Mouse (Mus musculus): ENCODE data around the gene 1700086D15Rik. TPM values are rescaled to one million over a fixed set of nuclear protein-coding genes. Genes with fewer than 3 reads are reported as not detected.

Gene 1700086D15Rik
- polyA plus RNA-seq (2012; ENCODE audit: insufficient read depth, low replicate concordance) = not detected in 2 replicates

DNA sequence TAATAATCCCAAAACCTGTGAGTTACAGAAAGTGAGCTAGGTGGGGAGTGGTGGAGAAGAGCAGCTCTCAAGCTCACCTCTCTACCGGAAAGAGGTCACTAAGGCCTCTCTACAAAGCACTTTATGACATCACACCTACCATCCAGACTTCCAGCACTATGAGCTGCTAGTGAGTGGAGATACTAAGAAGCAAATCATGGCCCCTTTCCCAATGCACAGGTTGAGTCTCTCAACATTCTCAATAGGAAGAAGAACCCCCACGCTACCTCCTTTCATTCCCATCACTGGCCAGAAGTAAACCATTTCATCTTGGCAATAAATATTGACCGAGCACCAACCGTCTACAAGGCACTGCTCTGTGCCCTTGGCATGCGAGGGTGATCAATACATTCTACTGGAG is at the start of gene 1700086D15Rik:
Gene 1700086D15Rik, minus strand, starts transcription at position 101 of the 400 bp plus-strand sequence.
- H3K27me3 ChIP-seq (replicated peaks) = peaks cover 26% of the 10 kb centered on the region
- H3K4me3 ChIP-seq (replicated peaks) = no peak within 1 kb of the TSS
- TF ChIP-seq FLI1 (IDR thresholded peaks at IDR 0.05; ENCODE audit: low read length) (no peak), GATA1 (IDR thresholded peaks at IDR 0.05; ENCODE audit: borderline replicate concordance, low read length) (no peak)
- H3K4me1 ChIP-seq = peaks cover 11% of the 10 kb centered on the region
- H3K36me3 ChIP-seq (replicated peaks; ENCODE audit: low read length) = no peaks in the 10 kb centered on the region
- peaks cover 21% of the 10 kb centered on the region for H3K9me3 ChIP-seq

DNA sequence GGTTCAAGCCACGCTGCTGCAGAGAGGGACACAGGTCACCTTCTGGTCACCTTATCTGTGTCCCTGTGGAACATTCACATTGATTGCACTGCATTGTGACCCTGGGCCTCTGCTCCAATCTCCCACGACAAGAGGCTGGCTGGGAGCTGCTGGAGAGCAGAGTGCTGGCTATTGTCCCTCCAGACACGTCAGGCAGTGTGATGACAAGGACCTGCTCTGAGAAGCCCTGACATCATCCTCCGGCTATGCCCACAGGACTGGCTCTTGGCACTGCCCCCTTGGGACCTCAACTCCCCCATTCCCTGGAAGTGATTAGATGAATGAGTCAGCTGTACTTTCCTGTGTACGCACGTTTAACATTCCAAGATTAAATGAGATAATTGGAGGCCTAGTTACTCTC is 49.8 kb upstream of the 1700086D15Rik start:
- Histone ChIP-seq H3K4me1 (no peaks in the 10 kb centered on the region), H3K9me3 (no peaks in the 10 kb centered on the region; the same call in 1 of the 2 replicates), H3K27me3 (replicated peaks) (no peaks in the 10 kb centered on the region), H3K36me3 (replicated peaks; ENCODE audit: low read length) (no peaks in the 10 kb centered on the region), H3K4me3 (replicated peaks) (no peak overlapping the region)
- TF ChIP-seq FLI1 (IDR thresholded peaks at IDR 0.05; ENCODE audit: low read length) (no peak), GATA1 (IDR thresholded peaks at IDR 0.05; ENCODE audit: borderline replicate concordance, low read length) (no peak)

DNA sequence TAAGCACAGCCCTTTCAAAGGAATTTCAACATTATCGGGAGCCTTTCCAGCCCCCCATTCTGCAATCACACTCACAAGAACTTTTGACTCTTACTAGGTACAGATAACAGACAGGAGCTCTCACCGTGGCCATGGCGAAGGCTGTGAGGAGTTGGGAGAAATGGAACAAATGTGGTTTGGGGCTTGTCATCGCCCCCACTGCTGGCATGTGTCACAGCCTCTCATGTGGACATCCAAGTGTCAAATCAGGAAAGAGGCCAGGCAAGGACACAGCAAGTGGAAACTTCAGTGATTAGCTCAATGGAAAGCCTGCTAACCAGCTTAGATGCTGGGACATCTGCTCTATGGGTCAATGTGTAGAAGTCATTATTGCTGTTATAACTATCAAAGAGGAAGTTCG is 45.6 kb upstream of the 1700086D15Rik start:
- no peaks in the 10 kb centered on the region for H3K36me3 ChIP-seq (replicated peaks; ENCODE audit: low read length)
- no peak for TF ChIP-seq FLI1 (IDR thresholded peaks at IDR 0.05; ENCODE audit: low read length)
- TF ChIP-seq GATA1 (IDR thresholded peaks at IDR 0.05; ENCODE audit: borderline replicate concordance, low read length) = no peak
- no peak overlapping the region for H3K4me3 ChIP-seq (replicated peaks)

DNA sequence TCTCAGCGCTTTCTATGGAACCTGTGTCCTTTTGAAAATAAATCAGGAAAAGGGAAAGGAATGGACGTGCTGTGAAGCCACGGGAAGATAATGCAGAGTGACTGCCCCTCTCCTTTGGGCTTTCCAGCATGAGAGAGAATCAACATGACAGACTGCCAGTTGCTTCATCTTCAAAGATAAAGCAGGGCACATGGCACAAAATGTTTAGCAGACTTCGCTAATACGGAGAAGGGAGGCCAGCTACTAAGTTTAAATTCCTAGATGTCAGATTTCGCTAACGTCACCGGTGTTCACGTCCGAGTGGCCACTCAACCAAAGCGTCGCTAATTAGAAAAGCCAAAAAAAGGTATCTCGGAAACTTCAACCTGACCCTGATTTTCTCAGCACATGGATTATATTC is 45.0 kb upstream of the 1700086D15Rik start:
- TF ChIP-seq FLI1 (IDR thresholded peaks at IDR 0.05; ENCODE audit: low read length) = no peak
- no peak for TF ChIP-seq GATA1 (IDR thresholded peaks at IDR 0.05; ENCODE audit: borderline replicate concordance, low read length)
- Histone ChIP-seq H3K4me1 (peaks cover 5% of the 10 kb centered on the region), H3K36me3 (replicated peaks; ENCODE audit: low read length) (no peaks in the 10 kb centered on the region), H3K9me3 (no peaks in the 10 kb centered on the region; the same call in 1 of the 2 replicates), H3K4me3 (replicated peaks) (no peak overlapping the region), H3K27me3 (replicated peaks) (no peaks in the 10 kb centered on the region)

More for the DNA sequence above, 45.6 kb upstream of the 1700086D15Rik start:
- H3K4me1 ChIP-seq = peaks cover 5% of the 10 kb centered on the region
- H3K9me3 ChIP-seq = no peaks in the 10 kb centered on the region; the same call in 1 of the 2 replicates
- no peaks in the 10 kb centered on the region for H3K27me3 ChIP-seq (replicated peaks)

DNA sequence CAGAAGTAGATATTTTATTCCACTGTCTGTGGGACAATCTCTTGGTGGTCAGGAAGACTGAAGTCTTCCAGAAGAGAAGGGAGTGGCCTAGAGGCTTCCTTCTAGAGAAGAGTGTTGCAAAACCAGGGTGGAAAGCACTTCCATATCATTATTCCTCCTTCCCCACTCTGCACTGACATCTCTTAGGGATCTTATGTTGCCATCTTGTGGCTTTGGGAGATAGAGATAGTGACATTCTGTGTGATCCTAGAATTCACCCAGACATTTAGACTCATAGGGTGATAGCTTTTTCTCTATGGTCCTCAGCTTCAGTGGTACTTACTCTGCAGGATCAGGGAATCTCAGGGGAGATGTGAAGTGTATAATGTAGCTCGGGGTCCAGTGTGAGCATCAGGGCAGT is 43.3 kb upstream of the 1700086D15Rik start:
- Histone ChIP-seq H3K27me3 (replicated peaks) (no peaks in the 10 kb centered on the region), H3K4me1 (peaks cover 5% of the 10 kb centered on the region), H3K9me3 (no peaks in the 10 kb centered on the region), H3K36me3 (replicated peaks; ENCODE audit: low read length) (no peaks in the 10 kb centered on the region), H3K4me3 (replicated peaks) (no peak overlapping the region)
- no peak for TF ChIP-seq GATA1 (IDR thresholded peaks at IDR 0.05; ENCODE audit: borderline replicate concordance, low read length)
- TF ChIP-seq FLI1 (IDR thresholded peaks at IDR 0.05; ENCODE audit: low read length) = no peak

DNA sequence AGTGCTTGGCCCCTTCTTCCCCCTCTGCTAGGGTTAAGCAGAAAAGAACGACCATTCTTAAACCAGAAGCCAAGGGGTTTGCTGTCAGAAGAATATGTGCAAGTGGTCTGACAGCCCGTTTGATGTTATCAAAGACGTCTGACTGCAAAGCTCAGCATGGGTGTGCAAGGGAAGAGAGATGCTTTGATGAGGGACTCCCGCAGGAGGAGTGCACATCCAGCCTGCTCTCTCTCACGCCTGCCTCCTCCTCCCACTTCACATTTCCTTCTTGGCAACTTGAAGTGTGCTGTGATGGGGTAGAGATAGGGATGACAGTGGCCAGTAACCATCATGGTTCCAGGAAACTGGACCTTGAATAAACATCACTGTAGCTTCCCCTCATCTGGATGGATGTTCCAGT is 42.5 kb upstream of the 1700086D15Rik start:
- Histone ChIP-seq H3K27me3 (replicated peaks) (no peaks in the 10 kb centered on the region), H3K4me3 (replicated peaks) (no peak overlapping the region), H3K9me3 (no peaks in the 10 kb centered on the region), H3K36me3 (replicated peaks; ENCODE audit: low read length) (no peaks in the 10 kb centered on the region), H3K4me1 (peaks cover 5% of the 10 kb centered on the region)
- TF ChIP-seq FLI1 (IDR thresholded peaks at IDR 0.05; ENCODE audit: low read length) (no peak), GATA1 (IDR thresholded peaks at IDR 0.05; ENCODE audit: borderline replicate concordance, low read length) (no peak)

DNA sequence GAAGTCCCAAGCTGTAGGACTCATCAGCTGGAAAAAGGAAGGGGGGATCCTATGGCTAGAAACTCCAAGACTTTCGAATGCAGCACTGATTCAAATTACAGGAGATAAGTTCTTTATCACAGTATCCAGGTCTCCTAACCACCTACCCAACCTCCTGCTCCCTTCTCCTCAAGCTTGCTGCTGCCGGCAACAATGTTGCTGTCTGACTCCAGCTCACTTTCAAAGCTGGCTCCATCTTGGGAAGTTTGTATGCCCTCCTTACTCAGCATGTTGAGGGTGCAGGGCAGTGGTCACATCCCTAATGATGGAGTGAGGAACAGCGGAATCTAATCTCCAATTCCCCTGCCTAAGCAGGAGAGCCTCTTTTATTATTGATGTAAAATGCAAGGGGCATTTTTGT is 38.3 kb upstream of the 1700086D15Rik start:
- no peaks in the 10 kb centered on the region for H3K9me3 ChIP-seq
- H3K4me3 ChIP-seq (replicated peaks) = no peak overlapping the region
- peaks cover 5% of the 10 kb centered on the region for H3K4me1 ChIP-seq
- TF ChIP-seq GATA1 (IDR thresholded peaks at IDR 0.05; ENCODE audit: borderline replicate concordance, low read length) = no peak
- TF ChIP-seq FLI1 (IDR thresholded peaks at IDR 0.05; ENCODE audit: low read length) = no peak
- no peaks in the 10 kb centered on the region for H3K27me3 ChIP-seq (replicated peaks)
- no peaks in the 10 kb centered on the region for H3K36me3 ChIP-seq (replicated peaks; ENCODE audit: low read length)

DNA sequence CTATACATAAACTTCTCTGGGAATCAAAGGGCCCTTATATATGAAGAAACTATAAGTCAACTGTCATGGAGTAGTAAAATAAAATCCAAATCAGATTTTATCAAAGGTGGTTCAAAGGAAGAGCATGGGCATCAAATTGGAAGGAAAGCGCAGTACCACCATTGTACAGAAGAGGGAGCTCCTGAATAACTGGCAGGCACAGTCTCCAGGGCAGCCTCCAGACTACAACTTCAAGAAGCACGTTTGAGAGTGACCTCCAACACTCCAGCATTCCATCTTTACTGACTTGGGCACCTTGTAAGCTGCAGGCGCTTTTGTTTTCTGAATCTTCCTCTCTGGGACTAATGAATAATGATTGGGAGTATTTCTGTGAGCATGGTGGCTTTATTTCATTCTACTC is 37.6 kb upstream of the 1700086D15Rik start:
- peaks cover 5% of the 10 kb centered on the region for H3K4me1 ChIP-seq
- H3K27me3 ChIP-seq (replicated peaks) = no peaks in the 10 kb centered on the region
- H3K4me3 ChIP-seq (replicated peaks) = no peak overlapping the region
- TF ChIP-seq GATA1 (IDR thresholded peaks at IDR 0.05; ENCODE audit: borderline replicate concordance, low read length) = no peak
- no peaks in the 10 kb centered on the region for H3K9me3 ChIP-seq
- no peaks in the 10 kb centered on the region for H3K36me3 ChIP-seq (replicated peaks; ENCODE audit: low read length)

DNA sequence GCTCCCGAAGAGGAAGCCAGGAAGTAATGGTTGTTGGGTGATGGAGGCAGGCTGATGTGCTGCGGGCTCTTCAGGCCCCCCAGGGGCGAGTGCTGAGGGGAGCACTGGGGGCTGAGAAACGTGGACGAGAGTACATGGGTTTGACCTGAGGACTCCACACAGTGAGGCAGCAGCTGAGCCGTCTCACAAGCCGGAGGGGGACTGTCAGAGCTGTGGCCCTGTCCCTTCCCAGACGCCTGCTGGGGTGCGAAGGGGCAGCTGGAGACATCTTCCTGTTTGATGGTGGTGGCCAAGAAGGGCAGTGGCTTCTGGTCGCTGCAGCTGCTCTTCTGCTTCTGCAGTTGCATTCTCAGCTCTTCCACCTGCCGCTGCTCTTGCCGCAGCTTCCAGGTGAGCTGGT is 27.3 kb upstream of the 1700086D15Rik start:
- H3K27me3 ChIP-seq (replicated peaks) = no peaks in the 10 kb centered on the region
- H3K4me1 ChIP-seq = no peaks in the 10 kb centered on the region
- H3K9me3 ChIP-seq = peaks cover 7% of the 10 kb centered on the region; the same call in 1 of the 2 replicates
- no peak overlapping the region for H3K4me3 ChIP-seq (replicated peaks)
- TF ChIP-seq FLI1 (IDR thresholded peaks at IDR 0.05; ENCODE audit: low read length) (no peak), GATA1 (IDR thresholded peaks at IDR 0.05; ENCODE audit: borderline replicate concordance, low read length) (no peak)
- no peaks in the 10 kb centered on the region for H3K36me3 ChIP-seq (replicated peaks; ENCODE audit: low read length)

DNA sequence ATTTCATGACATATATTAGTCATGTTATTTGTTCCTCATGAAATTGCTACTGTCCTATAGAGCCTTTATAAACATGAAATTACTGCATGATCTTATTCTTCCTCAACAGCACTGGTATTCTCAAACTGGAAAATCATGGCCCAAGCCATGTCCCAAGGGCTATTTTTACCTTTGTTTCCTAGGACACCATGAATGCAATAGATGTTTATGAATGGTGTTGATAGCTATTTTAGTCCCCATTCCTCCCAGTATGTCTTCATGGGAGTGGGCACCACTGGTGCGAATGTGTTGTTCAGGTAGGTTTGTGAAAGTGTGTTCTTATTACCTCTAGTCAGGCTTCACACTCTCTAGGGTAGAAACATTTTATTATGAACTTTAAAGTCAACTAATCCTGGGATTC is 25.4 kb upstream of the 1700086D15Rik start:
- Histone ChIP-seq H3K27me3 (replicated peaks) (no peaks in the 10 kb centered on the region), H3K9me3 (peaks cover 10% of the 10 kb centered on the region; the same call in 1 of the 2 replicates), H3K4me1 (no peaks in the 10 kb centered on the region), H3K4me3 (replicated peaks) (no peak overlapping the region), H3K36me3 (replicated peaks; ENCODE audit: low read length) (no peaks in the 10 kb centered on the region)
- TF ChIP-seq FLI1 (IDR thresholded peaks at IDR 0.05; ENCODE audit: low read length) = no peak

All from megakaryocyte, embryonic 14.5 days (primary cell).